Mouse (Mus musculus): ENCODE measurements around the gene Ssc4d. TPM values are rescaled to one million over a fixed set of nuclear protein-coding genes. Genes with fewer than 3 reads are reported as not detected.

The Ssc4d gene
- polyA plus RNA-seq, 1 experiment from 2014 or later = 0.68 TPM

Other genes with a start within 250 kb of the Ssc4d start
- gene Tmem120a, start 230.1 kb downstream of the Ssc4d start, polyA plus RNA-seq (2014; fragmentation: Nextera tagmentation; extraction: Ambion mirVana) = 34.1 and 34.6 TPM in 2 replicates
- 0.26 and 0.42 TPM in 2 replicates for gene Styxl1, start 196.1 kb downstream of the Ssc4d start, polyA plus RNA-seq (2014; fragmentation: Nextera tagmentation; extraction: Ambion mirVana)
- 1,172 and 1,176 TPM in 2 replicates for gene Mdh2, start 196.1 kb downstream of the Ssc4d start, polyA plus RNA-seq (2014; fragmentation: Nextera tagmentation; extraction: Ambion mirVana)
- gene Srrm3, start 167.6 kb downstream of the Ssc4d start, polyA plus RNA-seq (2014; fragmentation: Nextera tagmentation; extraction: Ambion mirVana) = 0.15 TPM in 1 of 2 replicates, not detected in the other
- gene Hspb1, start 86.6 kb downstream of the Ssc4d start, polyA plus RNA-seq (2014; fragmentation: Nextera tagmentation; extraction: Ambion mirVana) = 911 and 1,014 TPM in 2 replicates
- gene Ywhag, start 39.9 kb downstream of the Ssc4d start, polyA plus RNA-seq (2014; fragmentation: Nextera tagmentation; extraction: Ambion mirVana) = 72.5 and 84.8 TPM in 2 replicates
- not detected in 2 replicates for gene Zp3, start 5.6 kb upstream of the Ssc4d start, polyA plus RNA-seq (2014; fragmentation: Nextera tagmentation; extraction: Ambion mirVana)
- gene Dtx2, start 20.3 kb upstream of the Ssc4d start, polyA plus RNA-seq (2014; fragmentation: Nextera tagmentation; extraction: Ambion mirVana) = 16.8 and 17.4 TPM in 2 replicates
- gene Upk3b, start 64.0 kb upstream of the Ssc4d start, polyA plus RNA-seq (2014; fragmentation: Nextera tagmentation; extraction: Ambion mirVana) = 22.5 and 35.4 TPM in 2 replicates
- gene Upk3bl, start 80.0 kb upstream of the Ssc4d start, polyA plus RNA-seq (2014; fragmentation: Nextera tagmentation; extraction: Ambion mirVana) = 0.46 TPM in 1 of 2 replicates, not detected in the other
- 1.3 and 1.8 TPM in 2 replicates for gene Rasa4, start 109.4 kb upstream of the Ssc4d start, polyA plus RNA-seq (2014; fragmentation: Nextera tagmentation; extraction: Ambion mirVana)
- 166 and 178 TPM in 2 replicates for gene Polr2j, start 142.1 kb upstream of the Ssc4d start, polyA plus RNA-seq (2014; fragmentation: Nextera tagmentation; extraction: Ambion mirVana)
- 13.8 and 16.9 TPM in 2 replicates for gene Lrwd1, start 161.5 kb upstream of the Ssc4d start, polyA plus RNA-seq (2014; fragmentation: Nextera tagmentation; extraction: Ambion mirVana)
- gene Alkbh4, start 161.6 kb upstream of the Ssc4d start, polyA plus RNA-seq (2014; fragmentation: Nextera tagmentation; extraction: Ambion mirVana) = 9.5 and 9.9 TPM in 2 replicates
- 1.3 TPM in 2 replicates for gene Orai2, start 196.2 kb upstream of the Ssc4d start, polyA plus RNA-seq (2014; fragmentation: Nextera tagmentation; extraction: Ambion mirVana)
- gene Prkrip1, start 224.4 kb upstream of the Ssc4d start, polyA plus RNA-seq (2014; fragmentation: Nextera tagmentation; extraction: Ambion mirVana) = 33.8 and 35.6 TPM in 2 replicates